Mouse (Mus musculus) MEL (cell line): ENCODE data around the gene Rin2. TPM values are rescaled to one million over a fixed set of nuclear protein-coding genes. Genes with fewer than 3 reads are reported as not detected.

ENCODE experiments used
- DNase-seq: peaks from one replicate; pipeline ENCODE4 v3.0.0; 2011; ENCODE audit warnings: low read depth, low spot score
- H3K27ac ChIP-seq: 2 replicates; pipeline ENCODE4 v1.5.1; 2012; ENCODE audit warnings: low read depth, mild to moderate bottlenecking, control low read depth, low read length, moderate library complexity; ENCODE audit not compliant: control insufficient read depth
- H3K27me3 ChIP-seq, 2 experiments: fragments of 150-350 bp in 1 of 2; sonication (generic) in 1 of 2; 2 replicates each; pipeline ENCODE4 v1.6.1; 2012; ENCODE audit warnings: low read length in 2 of 2, mild to moderate bottlenecking in 2 of 2, improper control_type of control experiment in 1 of 2, moderate library complexity in 1 of 2; ENCODE audit not compliant: insufficient read depth in 2 of 2, control insufficient read depth in 1 of 2
- H3K36me3 ChIP-seq, 2 experiments: 2 replicates each; pipeline ENCODE4 v1.6.1; 2012 to 2014; ENCODE audit warnings: low read length in 2 of 2, improper control_type of control experiment in 1 of 2, inconsistent platforms in 1 of 2, mild to moderate bottlenecking in 1 of 2; ENCODE audit not compliant: insufficient read depth in 2 of 2, control insufficient read depth in 1 of 2
- H3K4me1 ChIP-seq, 2 experiments: fragments of 150-350 bp in 1 of 2; sonication (generic) in 1 of 2; 2 replicates each; pipeline ENCODE4 v1.6.1; 2012; ENCODE audit warnings: low read length in 2 of 2, improper control_type of control experiment in 1 of 2, mild to moderate bottlenecking in 1 of 2; ENCODE audit not compliant: insufficient read depth in 2 of 2, control insufficient read depth in 1 of 2
- H3K4me3 ChIP-seq, 2 experiments: fragments of 150-350 bp in 1 of 2; sonication (generic) in 1 of 2; 2 replicates each; pipeline ENCODE4 v1.5.1; 2012; ENCODE audit warnings: low read depth in 2 of 2, low read length in 2 of 2, mild to moderate bottlenecking in 2 of 2, moderate library complexity in 2 of 2, control low read depth in 1 of 2, improper control_type of control experiment in 1 of 2; ENCODE audit not compliant: control insufficient read depth in 1 of 2, insufficient read depth in 1 of 2
- H3K79me2 ChIP-seq: 2 replicates; pipeline ENCODE4 v1.6.1; 2012; ENCODE audit warnings: mild to moderate bottlenecking, low read length, moderate library complexity; ENCODE audit not compliant: control insufficient read depth, poor library complexity, insufficient read depth
- H3K9ac ChIP-seq: 2 replicates; pipeline ENCODE4 v1.6.1; 2012; ENCODE audit warnings: low read depth, mild to moderate bottlenecking, control low read depth, low read length, moderate library complexity; ENCODE audit not compliant: control insufficient read depth, poor library complexity, severe bottlenecking
- H3K9me3 ChIP-seq: fragments of 150-350 bp; sonication (generic); replicated peaks from 2 replicates; pipeline ENCODE4 v1.6.1; 2012; ENCODE audit warnings: mild to moderate bottlenecking, low read length, improper control_type of control experiment, moderate library complexity; ENCODE audit not compliant: insufficient read depth
- CHD1 ChIP-seq: IDR thresholded peaks from 2 replicates; pipeline ENCODE4 v1.6.1; 2012; ENCODE audit warnings: low read depth, mild to moderate bottlenecking, inconsistent platforms, low read length, improper control_type of control experiment
- CHD2 ChIP-seq: IDR thresholded peaks from 2 replicates; pipeline ENCODE4 v1.6.1; 2011; ENCODE audit warnings: low read length, improper control_type of control experiment
- CTCF ChIP-seq, 3 experiments: IDR thresholded peaks in 2 of 3; conservative IDR thresholded peaks in 1 of 3; 2 replicates each; pipeline ENCODE4 v1.5.1; 2011 to 2012; ENCODE audit warnings: low read length in 3 of 3, low read depth in 2 of 3, mild to moderate bottlenecking in 2 of 3, improper control_type of control experiment in 1 of 3, inconsistent platforms in 1 of 3, mixed read lengths in 1 of 3, moderate library complexity in 1 of 3; ENCODE audit not compliant: control insufficient read depth in 1 of 3, insufficient read depth in 1 of 3, poor library complexity in 1 of 3, severe bottlenecking in 1 of 3
- E2F4 ChIP-seq: IDR thresholded peaks from 2 replicates; pipeline ENCODE4 v1.6.1; 2011; ENCODE audit warnings: low read depth, low read length, improper control_type of control experiment, borderline replicate concordance
- ELF1 ChIP-seq: IDR thresholded peaks from 2 replicates; pipeline ENCODE4 v1.6.1; 2014; ENCODE audit warnings: low read depth, mild to moderate bottlenecking, inconsistent platforms, low read length, improper control_type of control experiment, moderate library complexity
- EP300 ChIP-seq, 2 experiments: IDR thresholded peaks; 2 replicates each; pipeline ENCODE4 v1.6.1; 2011; ENCODE audit warnings: improper control_type of control experiment in 2 of 2, low read length in 2 of 2, low read depth in 1 of 2, mild to moderate bottlenecking in 1 of 2
- ETS1 ChIP-seq: IDR thresholded peaks from 2 replicates; pipeline ENCODE4 v1.6.1; 2012; ENCODE audit warnings: low read depth, mild to moderate bottlenecking, inconsistent platforms, low read length, improper control_type of control experiment, moderate library complexity
- JUND ChIP-seq: IDR thresholded peaks from 2 replicates; pipeline ENCODE4 v1.6.1; 2011; ENCODE audit warnings: low read depth, mild to moderate bottlenecking, improper control_type of control experiment, low read length
- KAT2A ChIP-seq: conservative IDR thresholded peaks from 2 replicates; pipeline ENCODE4 v1.6.1; 2012; ENCODE audit warnings: low read depth, low read length, improper control_type of control experiment, inconsistent platforms
- MAFK ChIP-seq: IDR thresholded peaks from 2 replicates; pipeline ENCODE4 v1.6.1; 2011; ENCODE audit warnings: low read depth, mild to moderate bottlenecking, low read length, improper control_type of control experiment, borderline replicate concordance
- MAX ChIP-seq: IDR thresholded peaks from 2 replicates; pipeline ENCODE4 v1.6.1; 2011; ENCODE audit warnings: low read length, improper control_type of control experiment
- MXI1 ChIP-seq: IDR thresholded peaks from 2 replicates; pipeline ENCODE4 v1.6.1; 2011; ENCODE audit warnings: mild to moderate bottlenecking, low read depth, low read length, improper control_type of control experiment
- MYC ChIP-seq: IDR thresholded peaks from 2 replicates; pipeline ENCODE4 v1.6.1; 2011; ENCODE audit warnings: low read depth, mild to moderate bottlenecking, low read length, improper control_type of control experiment, moderate library complexity
- NELFE ChIP-seq: IDR thresholded peaks from 2 replicates; pipeline ENCODE4 v1.6.1; 2011; ENCODE audit warnings: low read depth, low read length, improper control_type of control experiment
- NRF1 ChIP-seq: IDR thresholded peaks from 2 replicates; pipeline ENCODE4 v1.6.1; 2014; ENCODE audit warnings: low read depth, mild to moderate bottlenecking, inconsistent platforms, low read length, improper control_type of control experiment, moderate library complexity; ENCODE audit not compliant: poor library complexity, insufficient read depth, severe bottlenecking
- POLR2A ChIP-seq, 2 experiments: IDR thresholded peaks; 2 replicates each; pipeline ENCODE4 v1.6.1; 2011 to 2012; ENCODE audit warnings: low read length in 2 of 2, mild to moderate bottlenecking in 2 of 2, control low read depth in 1 of 2, improper control_type of control experiment in 1 of 2, low read depth in 1 of 2, moderate library complexity in 1 of 2; ENCODE audit not compliant: control insufficient read depth in 1 of 2, insufficient read depth in 1 of 2, poor library complexity in 1 of 2
- TBP ChIP-seq: IDR thresholded peaks from 2 replicates; pipeline ENCODE4 v1.8.0; 2011; ENCODE audit warnings: low read depth, low read length, improper control_type of control experiment
- TCF12 ChIP-seq: IDR thresholded peaks from 2 replicates; pipeline ENCODE4 v1.6.1; 2014; ENCODE audit warnings: low read depth, mild to moderate bottlenecking, inconsistent platforms, low read length, improper control_type of control experiment, moderate library complexity
- USF1 ChIP-seq: IDR thresholded peaks from 2 replicates; pipeline ENCODE4 v1.6.1; 2014; ENCODE audit warnings: low read depth, mild to moderate bottlenecking, inconsistent platforms, low read length, improper control_type of control experiment, moderate library complexity
- USF2 ChIP-seq, 2 experiments: IDR thresholded peaks; 2 replicates each; pipeline ENCODE4 v1.6.1; 2011 to 2012; ENCODE audit warnings: improper control_type of control experiment in 2 of 2, low read length in 2 of 2, borderline replicate concordance in 1 of 2, inconsistent platforms in 1 of 2, low read depth in 1 of 2, mild to moderate bottlenecking in 1 of 2; ENCODE audit not compliant: insufficient read depth in 1 of 2
- ZC3H11A ChIP-seq: IDR thresholded peaks from 2 replicates; pipeline ENCODE4 v1.6.1; 2012; ENCODE audit warnings: low read depth, mild to moderate bottlenecking, inconsistent platforms, low read length, improper control_type of control experiment
- ZMIZ1 ChIP-seq: IDR thresholded peaks from 2 replicates; pipeline ENCODE4 v1.6.1; 2012; ENCODE audit warnings: low read depth, mild to moderate bottlenecking, inconsistent platforms, low read length, improper control_type of control experiment, moderate library complexity
- ZNF384 ChIP-seq: IDR thresholded peaks from 2 replicates; pipeline ENCODE4 v1.6.1; 2012; ENCODE audit warnings: low read depth, mild to moderate bottlenecking, inconsistent platforms, low read length, improper control_type of control experiment
- polyA plus RNA-seq, 2 experiments: library from polyadenylated mRNA; stranded (reverse) in 1 of 2; unstranded in 1 of 2; fragments of >175 nt in 1 of 2; fragments of >200 nt in 1 of 2; gene quantifications; 2 replicates each; pipeline versions ENCODE4 v1.2.1 to v1.2.4; 2012; ENCODE audit warnings: low replicate concordance in 2 of 2, low read depth in 1 of 2; ENCODE audit not compliant: insufficient read length in 2 of 2, insufficient read depth in 1 of 2, missing spikeins in 1 of 2
- total RNA-seq: library from RNA; depleted of rRNA; stranded (reverse); fragments of 300-350 nt; gene quantifications from 2 replicates; pipeline ENCODE4 v1.2.3, GENCODE M21; 2012

Gene Rin2
- total and polyA plus RNA-seq, 3 experiments: 0.01 TPM; not detected in 2

- no peak for DNase-seq
These were observed 42.5 kb downstream of the Rin2 start for GRCm38 (mm10) chr2:145717539-145717938.

GRCm38 (mm10) chr2:145718624-145719183 is 43.7 kb downstream of the Rin2 start:
- TF ChIP-seq MAFK: no peak
- no peak for TF ChIP-seq CTCF (IDR thresholded peaks at IDR 0.05 in 2 of 3, conservative IDR thresholded peaks at IDR 0.05 in 1 of 3; ENCODE audit: control insufficient read depth in 1 of 3, insufficient read depth in 1 of 3, low read depth in 2 of 3, low read length in 3 of 3, poor library complexity in 1 of 3, severe bottlenecking in 1 of 3)
- TF ChIP-seq POLR2A (IDR thresholded peaks at IDR 0.05; ENCODE audit: control insufficient read depth in 1 of 2, insufficient read depth in 1 of 2, low read depth in 1 of 2, low read length in 2 of 2, poor library complexity in 1 of 2): no peak
- no peak for TF ChIP-seq MXI1
- TF ChIP-seq EP300 (IDR thresholded peaks at IDR 0.05; ENCODE audit: low read depth in 1 of 2, low read length in 2 of 2): no peak
- TF ChIP-seq ZC3H11A: no peak
- no peak for TF ChIP-seq ZMIZ1
- TF ChIP-seq MYC: no peak
- TF ChIP-seq MAX: no peak
- no peak for TF ChIP-seq CHD1
- no peak for TF ChIP-seq USF1
- no peak for TF ChIP-seq ZNF384
- TF ChIP-seq TBP: no peak
- no peak for TF ChIP-seq NELFE
- TF ChIP-seq CHD2: no peak
- no peak for TF ChIP-seq E2F4
- no peak for TF ChIP-seq JUND
- TF ChIP-seq ETS1: no peak
- TF ChIP-seq ELF1: no peak
- Histone ChIP-seq H3K79me2 (no peaks in the 10 kb centered on the region), H3K4me1 (no peaks in the 10 kb centered on the region), H3K36me3 (no peaks in the 10 kb centered on the region), H3K9ac (no peak overlapping the region), H3K4me3 (no peak overlapping the region), H3K27me3 (no peaks in the 10 kb centered on the region), H3K9me3 (no peaks in the 10 kb centered on the region), H3K27ac (no peak overlapping the region)
- no peak for DNase-seq

More at GRCm38 (mm10) chr2:145717539-145717938, 42.5 kb downstream of the Rin2 start:
- no peaks in the 10 kb centered on the region for H3K4me1 ChIP-seq
- H3K36me3 ChIP-seq: no peaks in the 10 kb centered on the region
- no peaks in the 10 kb centered on the region for H3K9me3 ChIP-seq
- H3K27me3 ChIP-seq: no peaks in the 10 kb centered on the region
- H3K79me2 ChIP-seq: no peaks in the 10 kb centered on the region
- TF ChIP-seq MAX (no peak), USF2 (IDR thresholded peaks at IDR 0.05; ENCODE audit: borderline replicate concordance in 1 of 2, insufficient read depth in 1 of 2, low read depth in 1 of 2, low read length in 2 of 2) (no peak), NRF1 (no peak), MXI1 (no peak), KAT2A (no peak), TCF12 (no peak), ZMIZ1 (no peak), ZNF384 (no peak), CHD2 (no peak)
- no peak overlapping the region for H3K9ac ChIP-seq
- no peak overlapping the region for H3K4me3 ChIP-seq
- H3K27ac ChIP-seq: no peak overlapping the region
